Comparison of ENCODE assay signal across 9 mouse cellular contexts in the genomic region with DNA sequence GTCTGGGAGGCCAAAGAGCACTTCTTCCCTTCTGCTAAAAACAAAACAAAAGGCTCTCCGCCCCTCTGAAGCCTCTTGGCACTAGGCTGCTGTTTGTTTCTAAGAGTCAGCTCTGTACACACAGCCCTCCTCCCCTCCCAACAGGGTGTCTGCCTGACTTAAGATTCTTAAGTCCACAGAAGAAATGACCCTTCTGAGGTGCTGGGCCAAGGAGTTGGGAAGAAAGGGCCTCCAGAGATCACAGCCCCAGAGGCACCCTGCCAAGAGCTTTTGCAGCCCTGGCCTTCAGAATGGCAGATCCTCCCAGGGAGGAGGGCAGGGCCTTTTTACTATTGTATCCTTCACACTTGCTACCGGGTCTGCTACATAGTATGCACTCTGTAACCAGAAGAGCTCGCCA. TPM values are rescaled to one million over a fixed set of nuclear protein-coding genes. Genes with fewer than 3 reads are reported as not detected.
DNase-seq lines count a peak whose midpoint lies in the region; ATAC-seq lines count a peak whose summit lies in the region.
"Had no signal": no experiment of that assay in that cellular context is flagged by ENCODE, and none has a peak within 500 bp of the region (broad histone marks: within the 10 kb centered on the region; RNA-seq: fewer than 3 reads in every experiment).

No protein-coding gene starts in this region.

- DNase-seq in heart, adult 11 months, result peak; percentile 95
- peak; percentile 69 for DNase-seq in NIH3T3 (ENCODE audit: low read depth)
- peak; percentile 58 for DNase-seq in gastrocnemius, postnatal 10 days
- no peak for DNase-seq in layer of hippocampus, postnatal 14 days (ENCODE audit: low spot score in 2 of 2)
- no peak for DNase-seq in cerebellum, adult 9-11 months
- DNase-seq in T-cell, adult 2 months (ENCODE audit: low spot score), result no peak
- DNase-seq: layer of hippocampus, postnatal 36 days had no signal

- H3K4me2 ChIP-seq in heart, embryonic 11.5 days, result no peak overlapping the region
- H3K4me2 ChIP-seq in lung, embryonic 15.5 days, result no peak overlapping the region

- 0 out of 2 replicates have a peak, but pooled peaks cover 2% of the 10 kb centered on the region for H3K27me3 ChIP-seq in heart, embryonic 11.5 days (ENCODE audit: control insufficient read depth, insufficient read depth, low read length)
- no peaks in the 10 kb centered on the region for H3K27me3 ChIP-seq in lung, embryonic 15.5 days

- WGBS in heart, embryonic 11.5 days (ENCODE audit: insufficient replicate concordance), result 58% methylated on average over 3 of the region's 3 CpGs
- WGBS in lung, embryonic 15.5 days, result 17% methylated on average over 3 of the region's 3 CpGs

- H3K4me1 ChIP-seq in heart, embryonic 11.5 days (ENCODE audit: control insufficient read depth, insufficient read depth, low read length), result peaks cover 4% of the 10 kb centered on the region; the same call in 1 of the 2 replicates
- peaks cover 58% of the 10 kb centered on the region for H3K4me1 ChIP-seq in lung, embryonic 15.5 days

- H3K36me3 ChIP-seq in heart, embryonic 11.5 days (ENCODE audit: control insufficient read depth, insufficient read depth, low read length), result no peaks in the 10 kb centered on the region
- H3K36me3 ChIP-seq in lung, embryonic 15.5 days, result no peaks in the 10 kb centered on the region

- no peak for ATAC-seq in heart, embryonic 11.5 days (replicated peaks; ENCODE audit: insufficient number of reproducible peaks, low FRiP score, low TSS enrichment)
- peak; percentile 60; the same call in 1 of the 2 replicates for ATAC-seq in lung, embryonic 15.5 days (ENCODE audit: borderline replicate concordance, extremely low read depth, low FRiP score, low TSS enrichment)

- H3K9ac ChIP-seq in heart, embryonic 11.5 days (ENCODE audit: low read depth, low read length), result no peak overlapping the region
- H3K9ac ChIP-seq in lung, embryonic 15.5 days, result no peak overlapping the region

- H3K9me3 ChIP-seq in heart, embryonic 11.5 days (replicated peaks; ENCODE audit: control insufficient read depth, low read length), result no peaks in the 10 kb centered on the region
- H3K9me3 ChIP-seq in lung, embryonic 15.5 days, result no peaks in the 10 kb centered on the region

- no peak overlapping the region for H3K4me3 ChIP-seq in heart, embryonic 11.5 days (ENCODE audit: low read depth, low read length)
- no peak overlapping the region for H3K4me3 ChIP-seq in lung, embryonic 15.5 days

- H3K27ac ChIP-seq in heart, embryonic 11.5 days (ENCODE audit: low read depth, low read length), result no peak overlapping the region
- H3K27ac ChIP-seq in lung, embryonic 15.5 days, result peak overlapping the region; percentile 49

RNA-seq across cellular contexts. Expression of a gene that starts 33.6 kb away (rescaled TPM):
- 22.5 and 26.7 TPM in 2 replicates for polyA plus RNA-seq in heart, embryonic 11.5 days (2014; fragmentation: Nextera tagmentation; extraction: Ambion mirVana)
- total RNA-seq in gastrocnemius, postnatal 10 days (2021), result 10 to 100 TPM; 10.6 to 12.2 TPM
- polyA plus RNA-seq in lung, embryonic 15.5 days (2015; fragmentation: Nextera tagmentation; extraction: Ambion mirVana), result 14.3 and 15.5 TPM in 2 replicates
- 10 to 100 TPM; 49.1 to 60.4 TPM for total RNA-seq in layer of hippocampus, postnatal 14 days (2021)

Comparison
In these comparisons a context has a peak if more than half of its experiments do, and no peak if none do; other contexts are left out.
1. DNase-seq: peak in heart, adult 11 months (single experiment), NIH3T3 (single experiment) and gastrocnemius, postnatal 10 days (single experiment); none in layer of hippocampus, postnatal 14 days (0 of 2), cerebellum, adult 9-11 months (single experiment) and T-cell, adult 2 months (single experiment).